Mouse (Mus musculus): Measurements from ENCODE around the gene Fkbp1a. TPM values are rescaled to one million over a fixed set of nuclear protein-coding genes. Genes with fewer than 3 reads are reported as not detected.

The Fkbp1a gene
- polyA plus RNA-seq, 1 experiment: 289 TPM

DNA sequence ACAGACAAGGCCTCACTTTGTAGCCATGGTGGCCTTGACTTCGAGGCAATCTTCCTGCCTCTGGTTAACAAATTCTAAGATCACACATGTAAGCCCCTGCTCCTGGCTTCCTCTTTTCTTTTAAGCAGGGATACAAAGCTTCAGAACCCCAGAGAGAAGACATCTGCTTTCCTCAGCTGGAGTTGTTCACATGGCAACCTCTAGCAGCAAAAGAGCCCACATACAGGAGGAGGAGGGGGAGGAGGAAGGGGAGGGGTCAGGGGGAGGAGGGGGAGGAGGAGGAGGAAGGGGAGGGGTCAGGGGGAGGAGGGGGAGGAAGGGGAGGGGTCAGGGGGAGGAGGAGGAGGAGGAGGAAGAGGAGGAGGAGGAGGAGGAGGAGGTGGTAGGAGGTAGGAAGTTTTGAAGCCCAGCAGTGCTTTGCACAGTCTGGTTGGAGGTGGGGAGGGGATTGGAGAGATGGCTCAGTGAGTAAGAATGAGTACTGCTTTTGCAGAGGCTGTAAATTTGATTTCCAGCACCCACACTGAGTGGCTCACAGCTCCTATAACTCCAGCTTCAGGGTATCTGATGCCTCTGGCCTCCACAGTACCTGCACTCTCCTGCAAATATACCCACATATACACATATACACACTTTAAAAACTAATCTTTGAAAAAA, 6.2 kb upstream of the Fkbp1a start:
- TF ChIP-seq GATA1 (IDR thresholded peaks at IDR 0.05; ENCODE audit: low read length): no peak

DNA sequence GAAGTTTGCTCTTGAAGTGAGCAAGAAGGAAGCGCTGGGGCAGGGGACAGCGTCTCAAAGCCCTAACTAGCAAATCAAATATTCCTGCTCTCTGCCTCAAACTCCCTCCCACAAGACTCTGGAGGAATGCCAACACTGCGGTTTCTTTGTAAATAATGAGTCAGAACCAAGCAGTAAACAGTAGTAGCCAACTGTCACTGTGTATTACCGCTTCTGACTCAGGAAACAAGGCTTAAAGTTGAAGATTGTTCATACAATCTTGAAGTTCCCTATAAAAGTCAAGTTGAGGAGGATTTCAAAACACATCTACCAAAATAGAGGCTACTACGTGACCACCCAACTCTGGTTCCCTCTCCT, 5.7 kb upstream of the Fkbp1a start:
- no peak for TF ChIP-seq GATA1 (IDR thresholded peaks at IDR 0.05; ENCODE audit: low read length)

- TF ChIP-seq GATA1 (IDR thresholded peaks at IDR 0.05; ENCODE audit: low read length): no peak
Measured at GRCm38 (mm10) chr2:151538646-151539045, 3.6 kb upstream of the Fkbp1a start.

- TF ChIP-seq GATA1 (IDR thresholded peaks at IDR 0.05; ENCODE audit: low read length): no peak
Measured at GRCm38 (mm10) chr2:151543063-151543895, 996 bp downstream of the Fkbp1a start.

GRCm38 (mm10) chr2:151544673-151545072, 2.4 kb downstream of the Fkbp1a start:
- no peak for TF ChIP-seq GATA1 (IDR thresholded peaks at IDR 0.05; ENCODE audit: low read length)

GRCm38 (mm10) chr2:151546571-151546970, 4.3 kb downstream of the Fkbp1a start:
- no peak for TF ChIP-seq GATA1 (IDR thresholded peaks at IDR 0.05; ENCODE audit: low read length)

DNA sequence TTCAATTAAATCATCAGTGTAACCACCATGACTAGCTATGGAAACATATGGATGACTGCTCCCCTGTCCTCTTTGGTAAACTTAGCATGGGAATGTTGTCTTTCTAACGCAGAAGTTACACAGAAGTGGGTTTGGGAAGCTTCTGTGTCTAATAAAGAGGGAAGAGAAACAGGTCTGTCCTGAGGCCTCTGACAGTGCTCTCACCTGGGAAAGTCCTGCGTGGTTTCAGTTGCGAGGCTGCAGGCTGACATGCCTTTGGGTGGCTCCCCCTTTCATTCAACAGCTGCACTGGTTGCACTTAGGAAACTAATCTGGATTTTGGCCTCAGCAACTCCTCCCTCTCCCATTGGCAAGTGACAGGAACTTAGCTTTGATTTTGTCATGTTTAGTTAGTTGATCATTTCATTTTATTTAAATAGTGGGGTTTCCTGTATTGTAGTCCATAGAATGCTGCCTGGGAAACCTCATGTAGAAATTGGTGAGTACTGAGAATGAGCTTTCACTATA, 7.4 kb downstream of the Fkbp1a start:
- TF ChIP-seq GATA1 (IDR thresholded peaks at IDR 0.05; ENCODE audit: low read length): no peak

DNA sequence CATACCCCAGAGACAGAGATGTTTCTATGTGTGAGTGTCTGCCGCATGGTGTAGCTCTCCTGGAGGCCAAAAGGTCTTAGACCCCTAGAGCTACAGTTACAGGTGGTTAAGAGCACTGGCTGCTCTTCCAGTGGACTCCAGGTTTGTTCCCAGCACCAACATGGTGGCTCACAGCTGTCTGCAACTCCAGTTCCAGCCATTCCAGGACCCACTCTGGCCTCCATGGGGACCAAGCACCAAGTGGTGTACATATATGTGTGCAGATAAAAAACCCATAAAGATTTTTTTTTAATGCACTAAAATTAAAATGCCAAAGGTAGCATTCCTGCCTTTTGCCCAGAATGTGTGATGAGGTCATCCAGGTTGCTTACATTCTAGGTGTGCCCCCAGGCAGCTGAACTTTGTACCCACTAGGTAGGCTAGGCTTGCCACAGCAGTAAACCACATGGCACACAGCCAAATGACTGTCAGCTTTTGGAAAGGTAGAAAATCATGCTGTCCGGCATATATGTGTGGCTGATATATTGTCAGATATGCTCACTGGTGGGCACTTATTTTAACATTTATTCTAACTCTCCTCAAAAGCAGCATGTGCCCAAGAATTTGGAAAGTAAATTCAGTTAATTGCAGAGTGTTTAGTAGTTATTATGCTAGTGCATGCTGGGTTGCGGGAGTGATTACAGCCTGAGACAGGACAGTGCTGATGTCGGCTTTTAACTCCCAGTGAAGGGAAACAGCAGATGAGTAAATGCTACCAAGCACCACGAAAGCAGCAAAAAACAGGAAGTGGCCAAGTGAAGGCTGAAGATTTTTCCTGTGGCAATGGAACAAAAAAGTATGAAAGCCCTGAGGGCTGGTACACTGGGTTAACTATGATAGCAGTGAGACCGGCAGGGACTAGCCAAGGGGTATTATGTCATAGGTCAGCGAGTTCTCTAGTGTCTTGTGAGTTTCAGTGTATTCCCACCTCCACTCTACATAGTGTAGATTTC, 20.9 kb downstream of the Fkbp1a start:
- no peak for TF ChIP-seq GATA1 (IDR thresholded peaks at IDR 0.05; ENCODE audit: low read length)

GRCm38 (mm10) chr2:151564006-151564405, 21.7 kb downstream of the Fkbp1a start:
- no peak for TF ChIP-seq GATA1 (IDR thresholded peaks at IDR 0.05; ENCODE audit: low read length)

GRCm38 (mm10) chr2:151564986-151565385, 22.7 kb downstream of the Fkbp1a start:
- no peak for TF ChIP-seq GATA1 (IDR thresholded peaks at IDR 0.05; ENCODE audit: low read length)

DNA sequence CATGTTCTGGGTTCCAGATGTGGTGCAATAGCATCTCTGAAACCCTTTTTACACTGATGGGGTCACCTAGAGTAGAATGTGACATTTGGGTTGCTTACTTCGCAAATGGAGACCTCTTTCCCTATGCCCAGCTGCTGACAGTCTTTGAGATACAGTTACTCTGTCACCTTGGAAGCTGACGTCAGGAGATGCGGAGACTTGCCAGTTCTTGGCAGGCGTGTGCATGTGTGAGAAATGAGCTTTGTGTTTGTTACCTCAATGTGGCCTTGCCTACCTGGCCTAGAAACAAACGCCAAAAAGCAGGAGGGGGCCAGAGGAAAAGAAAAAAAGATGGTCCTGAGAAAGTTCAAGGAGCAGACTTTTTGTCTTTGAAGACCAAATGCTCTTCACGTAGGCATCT, 24.6 kb downstream of the Fkbp1a start:
- no peak for TF ChIP-seq GATA1 (IDR thresholded peaks at IDR 0.05; ENCODE audit: low read length)

DNA sequence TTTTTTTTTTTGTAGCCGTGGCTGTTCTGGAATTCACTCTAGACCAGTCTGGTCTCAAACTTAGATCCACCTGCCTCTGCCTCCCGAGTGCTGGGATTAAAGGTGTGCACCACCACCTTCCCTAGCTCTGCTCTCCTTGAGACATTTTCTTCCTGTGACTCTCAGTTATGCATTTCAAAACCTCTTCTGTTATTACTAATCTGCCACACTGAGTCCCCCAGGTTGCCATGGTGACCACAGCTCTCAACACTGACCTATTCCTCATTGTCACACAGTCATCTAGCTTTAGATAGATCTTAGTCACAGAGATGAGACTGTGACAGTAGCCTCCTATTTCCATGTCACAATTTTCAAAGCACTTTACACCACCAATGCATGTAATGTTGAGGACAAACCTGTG, 27.2 kb downstream of the Fkbp1a start:
- no peak for TF ChIP-seq GATA1 (IDR thresholded peaks at IDR 0.05; ENCODE audit: low read length)

DNA sequence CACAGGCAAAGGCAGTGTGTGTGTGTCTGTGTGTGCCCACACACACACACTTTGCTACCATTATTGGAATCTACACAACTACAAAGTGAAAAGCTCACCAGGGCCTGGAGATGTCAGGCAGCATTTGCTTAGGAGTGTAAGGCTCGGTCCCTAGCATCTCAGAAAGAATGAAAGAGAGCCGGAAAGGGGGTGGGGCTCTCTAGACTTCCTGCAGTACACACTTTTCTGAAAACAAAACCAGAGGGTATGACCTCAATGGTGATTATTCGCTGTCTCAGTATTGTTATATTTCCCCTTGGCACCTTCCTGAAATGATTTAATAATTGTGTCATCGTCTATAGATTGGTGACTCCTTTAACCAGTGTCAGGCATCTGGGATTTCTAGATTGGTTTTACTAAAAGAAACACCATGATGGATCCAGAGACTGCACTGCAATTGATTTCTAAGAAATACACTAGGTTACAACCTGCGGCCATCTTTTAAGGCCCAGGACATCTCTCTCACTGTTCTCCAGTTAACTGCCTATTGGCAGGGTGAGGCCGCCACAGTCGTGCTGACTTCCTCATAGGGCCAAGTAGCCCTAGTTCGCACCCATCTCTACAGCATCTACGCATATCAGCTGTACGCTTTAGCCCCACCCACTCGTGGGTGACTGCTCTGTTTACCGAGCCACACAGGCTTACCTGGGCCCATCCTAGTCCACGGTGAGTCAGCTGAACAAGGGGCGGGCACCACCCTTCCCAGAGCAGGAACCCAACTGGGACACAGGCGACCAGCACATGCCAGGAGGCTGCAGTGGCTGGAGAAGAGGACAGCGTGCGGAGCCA, 29.8 kb downstream of the Fkbp1a start, which contains the start of gene Sdcbp2:
Gene Sdcbp2, plus strand, starts transcription at position 750 of the 828 bp plus-strand sequence.
- TF ChIP-seq GATA1 (IDR thresholded peaks at IDR 0.05; ENCODE audit: low read length): no peak

DNA sequence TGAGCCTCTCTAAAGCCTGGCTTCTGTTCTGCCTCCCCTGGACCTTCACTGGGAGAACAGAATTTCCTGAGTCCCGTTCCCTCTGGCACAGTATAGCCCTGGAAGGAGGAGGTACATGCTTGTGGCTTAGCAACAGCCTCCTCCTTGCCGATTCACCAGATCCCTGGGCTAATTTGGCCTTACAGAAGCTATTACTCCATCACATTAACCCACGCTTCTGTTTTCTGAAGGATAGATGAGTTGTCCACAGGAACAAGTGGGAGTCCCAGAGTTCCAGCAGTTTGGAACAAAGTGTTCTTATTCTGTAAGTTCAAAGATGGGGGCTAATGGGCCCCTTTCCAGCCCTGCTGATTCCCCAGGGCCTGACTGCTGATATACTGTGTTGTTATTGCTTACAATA, 31.4 kb downstream of the Fkbp1a start:
- TF ChIP-seq GATA1 (IDR thresholded peaks at IDR 0.05; ENCODE audit: low read length): no peak

GRCm38 (mm10) chr2:151574607-151575006, 32.3 kb downstream of the Fkbp1a start:
- TF ChIP-seq GATA1 (IDR thresholded peaks at IDR 0.05; ENCODE audit: low read length): no peak
